18 mouse cellular contexts compared by ENCODE assay signal in genomic region chr3:108096226-108096625, GRCm38 (mm10). TPM values are rescaled to one million over a fixed set of nuclear protein-coding genes. Genes with fewer than 3 reads are reported as not detected.
DNase-seq lines count a peak whose midpoint lies in the region; ATAC-seq lines count a peak whose summit lies in the region.
"Had no signal": no experiment of that assay in that cellular context is flagged by ENCODE, and none has a peak within 500 bp of the region (broad histone marks: within the 10 kb centered on the region; RNA-seq: fewer than 3 reads in every experiment).

No protein-coding gene starts in this region.

- H3K4me3 ChIP-seq in midbrain, embryonic 10.5 days, result no peak overlapping the region
- no peak overlapping the region for H3K4me3 ChIP-seq in midbrain, embryonic 13.5 days (replicated peaks)
- peak overlapping the region; percentile 8; the same call in 1 of the 2 replicates for H3K4me3 ChIP-seq in liver, embryonic 11.5 days (ENCODE audit: low read depth, low read length)
- no peak overlapping the region for H3K4me3 ChIP-seq in neural tube, embryonic 15.5 days (replicated peaks)
- H3K4me3 ChIP-seq: forebrain, embryonic 12.5 days; heart, adult 2 months; neural tube, embryonic 12.5 days had no signal

- DNase-seq in adrenal gland, postnatal 10 days, result peak; percentile 31
- no peak for DNase-seq in adrenal gland, adult 8-10 months
- DNase-seq in midbrain, embryonic 10.5 days (ENCODE audit: low spot score), result no peak
- DNase-seq in liver, embryonic 11.5 days (ENCODE audit: low spot score), result no peak
- DNase-seq in neural tube, embryonic 10.5 days (ENCODE audit: extremely low spot score, low spot score), result no peak
- DNase-seq: B cell, adult 2 months; cerebellum, postnatal 36 days; heart, adult 2 months; kidney, postnatal 14 days; lung, adult 2 months; lung, postnatal 4 days had no signal

- H3K27ac ChIP-seq in midbrain, embryonic 10.5 days (replicated peaks), result 0 out of 2 replicates have a peak overlapping the region, but pooled peaks have one; percentile 33
- no peak overlapping the region for H3K27ac ChIP-seq in midbrain, embryonic 13.5 days
- peak overlapping the region; percentile 90 for H3K27ac ChIP-seq in liver, embryonic 11.5 days (ENCODE audit: low read depth, low read length)
- no peak overlapping the region for H3K27ac ChIP-seq in neural tube, embryonic 15.5 days (replicated peaks)
- H3K27ac ChIP-seq: forebrain, embryonic 12.5 days; heart, adult 2 months; neural tube, embryonic 12.5 days had no signal

- ATAC-seq in midbrain, embryonic 13.5 days, result no peak
- peak; percentile 66 for ATAC-seq in liver, embryonic 11.5 days (replicated peaks; ENCODE audit: low FRiP score)
- peak; percentile 27 for ATAC-seq in megakaryocyte progenitor cell, adult 5-6 weeks (replicated peaks; ENCODE audit: poor library complexity)
- no peak for ATAC-seq in neural tube, embryonic 15.5 days (ENCODE audit: low FRiP score)

- H3K4me2 ChIP-seq in midbrain, embryonic 13.5 days (replicated peaks), result no peak overlapping the region
- peak overlapping the region; percentile 63 for H3K4me2 ChIP-seq in liver, embryonic 11.5 days
- H3K4me2 ChIP-seq in neural tube, embryonic 15.5 days, result no peak overlapping the region
- H3K4me2 ChIP-seq: forebrain, embryonic 12.5 days; neural tube, embryonic 12.5 days had no signal

- H3K9me3 ChIP-seq in midbrain, embryonic 10.5 days (replicated peaks), result no peaks in the 10 kb centered on the region
- no peaks in the 10 kb centered on the region for H3K9me3 ChIP-seq in midbrain, embryonic 13.5 days
- no peaks in the 10 kb centered on the region for H3K9me3 ChIP-seq in liver, embryonic 11.5 days (ENCODE audit: control insufficient read depth, low read length)
- no peaks in the 10 kb centered on the region for H3K9me3 ChIP-seq in neural tube, embryonic 15.5 days (replicated peaks)
- H3K9me3 ChIP-seq: forebrain, embryonic 12.5 days; neural tube, embryonic 12.5 days had no signal

- WGBS in midbrain, embryonic 10.5 days, result 77% methylated on average over 8 of the region's 8 CpGs
- WGBS in midbrain, embryonic 13.5 days, result 83% methylated on average over 8 of the region's 8 CpGs
- WGBS in liver, embryonic 11.5 days, result 43% methylated on average over 8 of the region's 8 CpGs
- 77% methylated on average over 8 of the region's 8 CpGs for WGBS in neural tube, embryonic 15.5 days

- peaks cover 16% of the 10 kb centered on the region for H3K4me1 ChIP-seq in midbrain, embryonic 10.5 days
- H3K4me1 ChIP-seq in midbrain, embryonic 13.5 days (replicated peaks), result no peaks in the 10 kb centered on the region
- peaks cover 53% of the 10 kb centered on the region for H3K4me1 ChIP-seq in liver, embryonic 11.5 days (replicated peaks; ENCODE audit: control insufficient read depth, insufficient read depth, low read length)
- peaks cover 5% of the 10 kb centered on the region; the same call in 1 of the 2 replicates for H3K4me1 ChIP-seq in neural tube, embryonic 15.5 days
- H3K4me1 ChIP-seq: neural tube, embryonic 12.5 days had no signal

- no peak overlapping the region for H3K9ac ChIP-seq in midbrain, embryonic 13.5 days (replicated peaks)
- peak overlapping the region; percentile 64 for H3K9ac ChIP-seq in liver, embryonic 11.5 days (ENCODE audit: low read depth, low read length)
- no peak overlapping the region for H3K9ac ChIP-seq in neural tube, embryonic 15.5 days (replicated peaks)
- H3K9ac ChIP-seq: forebrain, embryonic 12.5 days; neural tube, embryonic 12.5 days had no signal

- H3K36me3 ChIP-seq in midbrain, embryonic 10.5 days, result no peaks in the 10 kb centered on the region
- no peaks in the 10 kb centered on the region for H3K36me3 ChIP-seq in midbrain, embryonic 13.5 days
- no peaks in the 10 kb centered on the region for H3K36me3 ChIP-seq in liver, embryonic 11.5 days (ENCODE audit: control insufficient read depth, insufficient read depth, low read length)
- no peaks in the 10 kb centered on the region for H3K36me3 ChIP-seq in neural tube, embryonic 15.5 days
- H3K36me3 ChIP-seq: forebrain, embryonic 12.5 days; neural tube, embryonic 12.5 days had no signal

- H3K27me3 ChIP-seq in midbrain, embryonic 10.5 days (ENCODE audit: low read depth, poor library complexity, severe bottlenecking), result 0 out of 2 replicates have a peak, but pooled peaks cover 5% of the 10 kb centered on the region
- peaks cover 3% of the 10 kb centered on the region; the same call in 1 of the 2 replicates for H3K27me3 ChIP-seq in midbrain, embryonic 13.5 days
- no peaks in the 10 kb centered on the region for H3K27me3 ChIP-seq in liver, embryonic 11.5 days (replicated peaks; ENCODE audit: control insufficient read depth, insufficient read depth, low read length)
- H3K27me3 ChIP-seq in neural tube, embryonic 15.5 days (replicated peaks), result no peaks in the 10 kb centered on the region
- H3K27me3 ChIP-seq: neural tube, embryonic 12.5 days had no signal

RNA-seq across cellular contexts. Expression of gene Gnat2, which starts 3.6 kb away (rescaled TPM):
- 1 to 10 TPM; 6.6 to 6.8 TPM for total RNA-seq in adrenal gland, postnatal 10 days (2021)
- 10 to 100 TPM; 14.7 to 22.5 (median 17.6) TPM for total RNA-seq in adrenal gland, adult 8-10 months (2022)
- 0.72 and 1.5 TPM in 2 replicates for polyA plus RNA-seq in midbrain, embryonic 10.5 days (2016; fragmentation: Nextera tagmentation; extraction: Ambion mirVana)
- 0.43 and 0.48 TPM in 2 replicates for polyA plus RNA-seq in midbrain, embryonic 13.5 days (2015; fragmentation: Nextera tagmentation; extraction: Ambion mirVana)
- 4.2 and 5.4 TPM in 2 replicates for polyA plus RNA-seq in liver, embryonic 11.5 days (2014; fragmentation: Nextera tagmentation; extraction: Ambion mirVana)
- 0.72 and 1.8 TPM in 2 replicates for total RNA-seq in megakaryocyte progenitor cell, adult 5-6 weeks (2015)
- total RNA-seq in megakaryocyte progenitor cell, adult 5-6 weeks (2017), result 1.0 and 2.0 TPM in 2 replicates
- polyA plus RNA-seq in neural tube, embryonic 15.5 days (2015; fragmentation: Nextera tagmentation; extraction: Ambion mirVana), result 0.13 and 0.43 TPM in 2 replicates
- total RNA-seq: left cerebral cortex, postnatal 36 days; midbrain, postnatal 0 days had no signal
- polyA plus RNA-seq: heart, adult 2 months; lung, adult 2 months had no signal

RNA-seq across cellular contexts. Expression of gene Ampd2, which starts 9.8 kb away (rescaled TPM):
- total RNA-seq in adrenal gland, postnatal 10 days (2021), result 10 to 100 TPM; 79.3 to 92.2 TPM
- 100 to 1,000 TPM; 152 to 212 (median 184) TPM for total RNA-seq in adrenal gland, adult 8-10 months (2022)
- 60.0 and 63.8 TPM in 2 replicates for polyA plus RNA-seq in midbrain, embryonic 10.5 days (2016; fragmentation: Nextera tagmentation; extraction: Ambion mirVana)
- polyA plus RNA-seq in midbrain, embryonic 13.5 days (2015; fragmentation: Nextera tagmentation; extraction: Ambion mirVana), result 53.6 and 54.5 TPM in 2 replicates
- 119 and 123 TPM in 2 replicates for polyA plus RNA-seq in liver, embryonic 11.5 days (2014; fragmentation: Nextera tagmentation; extraction: Ambion mirVana)
- total RNA-seq in megakaryocyte progenitor cell, adult 5-6 weeks (2015), result 52.9 and 63.6 TPM in 2 replicates
- total RNA-seq in megakaryocyte progenitor cell, adult 5-6 weeks (2017), result 33.9 and 48.4 TPM in 2 replicates
- 64.1 and 66.9 TPM in 2 replicates for polyA plus RNA-seq in neural tube, embryonic 15.5 days (2015; fragmentation: Nextera tagmentation; extraction: Ambion mirVana)

RNA-seq across cellular contexts. Expression of gene Gnai3, which starts 49.7 kb away (rescaled TPM):
- total RNA-seq in adrenal gland, postnatal 10 days (2021), result 100 to 1,000 TPM; 101 to 113 TPM
- 100 to 1,000 TPM; 137 to 154 (median 149) TPM for total RNA-seq in adrenal gland, adult 8-10 months (2022)
- 204 and 211 TPM in 2 replicates for polyA plus RNA-seq in midbrain, embryonic 10.5 days (2016; fragmentation: Nextera tagmentation; extraction: Ambion mirVana)
- 148 and 152 TPM in 2 replicates for polyA plus RNA-seq in midbrain, embryonic 13.5 days (2015; fragmentation: Nextera tagmentation; extraction: Ambion mirVana)
- 146 and 170 TPM in 2 replicates for polyA plus RNA-seq in liver, embryonic 11.5 days (2014; fragmentation: Nextera tagmentation; extraction: Ambion mirVana)
- 143 and 147 TPM in 2 replicates for total RNA-seq in megakaryocyte progenitor cell, adult 5-6 weeks (2015)
- total RNA-seq in megakaryocyte progenitor cell, adult 5-6 weeks (2017), result 167 TPM in 2 replicates
- polyA plus RNA-seq in neural tube, embryonic 15.5 days (2015; fragmentation: Nextera tagmentation; extraction: Ambion mirVana), result 103 and 121 TPM in 2 replicates

RNA-seq across cellular contexts. Expression of gene Gstm4, which starts 51.5 kb away (rescaled TPM):
- total RNA-seq in adrenal gland, postnatal 10 days (2021), result 10 to 100 TPM; 12.8 to 13.3 TPM
- 10 to 100 TPM; 15.3 to 20.7 (median 19.6) TPM for total RNA-seq in adrenal gland, adult 8-10 months (2022)
- polyA plus RNA-seq in midbrain, embryonic 10.5 days (2016; fragmentation: Nextera tagmentation; extraction: Ambion mirVana), result 12.4 and 14.1 TPM in 2 replicates
- polyA plus RNA-seq in midbrain, embryonic 13.5 days (2015; fragmentation: Nextera tagmentation; extraction: Ambion mirVana), result 13.8 and 14.2 TPM in 2 replicates
- polyA plus RNA-seq in liver, embryonic 11.5 days (2014; fragmentation: Nextera tagmentation; extraction: Ambion mirVana), result 21.2 and 22.8 TPM in 2 replicates
- total RNA-seq in megakaryocyte progenitor cell, adult 5-6 weeks (2015), result 12.5 and 15.8 TPM in 2 replicates
- 15.1 and 22.1 TPM in 2 replicates for total RNA-seq in megakaryocyte progenitor cell, adult 5-6 weeks (2017)
- polyA plus RNA-seq in neural tube, embryonic 15.5 days (2015; fragmentation: Nextera tagmentation; extraction: Ambion mirVana), result 19.1 and 21.0 TPM in 2 replicates

RNA-seq across cellular contexts. Expression of gene Gpr61, which starts 58.5 kb away (rescaled TPM):
- under 1 TPM; 0.15 to 0.48 TPM for total RNA-seq in adrenal gland, postnatal 10 days (2021)
- total RNA-seq in adrenal gland, adult 8-10 months (2022), result 1 to 10 TPM in 1 of 4 experiments, under 1 TPM in 3; 0.31 to 1.1 (median 0.71) TPM
- polyA plus RNA-seq in midbrain, embryonic 10.5 days (2016; fragmentation: Nextera tagmentation; extraction: Ambion mirVana), result 0.33 and 0.41 TPM in 2 replicates
- polyA plus RNA-seq in midbrain, embryonic 13.5 days (2015; fragmentation: Nextera tagmentation; extraction: Ambion mirVana), result 2.0 and 2.1 TPM in 2 replicates
- polyA plus RNA-seq in liver, embryonic 11.5 days (2014; fragmentation: Nextera tagmentation; extraction: Ambion mirVana), result 0.07 TPM in 1 of 2 replicates, not detected in the other
- total RNA-seq in megakaryocyte progenitor cell, adult 5-6 weeks (2015), result not detected in 2 replicates
- total RNA-seq in megakaryocyte progenitor cell, adult 5-6 weeks (2017), result not detected in 2 replicates
- 6.1 and 7.7 TPM in 2 replicates for polyA plus RNA-seq in neural tube, embryonic 15.5 days (2015; fragmentation: Nextera tagmentation; extraction: Ambion mirVana)
- total RNA-seq: heart, adult 2 months had no signal
- polyA plus RNA-seq: lung, adult 2 months had no signal

Comparison
In these comparisons a context has a peak if more than half of its experiments do, and no peak if none do; other contexts are left out.
1. H3K27ac ChIP-seq: peak in midbrain, embryonic 10.5 days (single experiment) and liver, embryonic 11.5 days (single experiment); none in midbrain, embryonic 13.5 days (single experiment) and neural tube, embryonic 15.5 days (single experiment).
2. ATAC-seq: peak in liver, embryonic 11.5 days (single experiment) and megakaryocyte progenitor cell, adult 5-6 weeks (single experiment); none in midbrain, embryonic 13.5 days (single experiment) and neural tube, embryonic 15.5 days (single experiment).